Mouse (Mus musculus): ENCODE measurements around the gene Med15. TPM values are rescaled to one million over a fixed set of nuclear protein-coding genes. Genes with fewer than 3 reads are reported as not detected.
"Not testable (repeated sequence)": the region's sequence is repeated elsewhere in the genome, so short reads cannot be mapped to it uniquely, and the experiment has no call there.

Gene Med15
- total RNA-seq (2021), result 10 to 100 TPM; 24.5 to 34.9 TPM
- long read RNA-seq, experiment 1, transcript Med15-201 (18 exons, 3,410 nt), result major isoform, 9 of 27 reads
- long read RNA-seq, experiment 1, partial matches to known transcripts, result 6 of 27 reads
- long read RNA-seq, experiment 1, other reads (novel, unspliced or antisense), result 8 of 27 reads
- long read RNA-seq, experiment 2, partial matches to known transcripts, result 3 of 14 reads
- long read RNA-seq, experiment 2, other reads (novel, unspliced or antisense), result 6 of 14 reads

DNA sequence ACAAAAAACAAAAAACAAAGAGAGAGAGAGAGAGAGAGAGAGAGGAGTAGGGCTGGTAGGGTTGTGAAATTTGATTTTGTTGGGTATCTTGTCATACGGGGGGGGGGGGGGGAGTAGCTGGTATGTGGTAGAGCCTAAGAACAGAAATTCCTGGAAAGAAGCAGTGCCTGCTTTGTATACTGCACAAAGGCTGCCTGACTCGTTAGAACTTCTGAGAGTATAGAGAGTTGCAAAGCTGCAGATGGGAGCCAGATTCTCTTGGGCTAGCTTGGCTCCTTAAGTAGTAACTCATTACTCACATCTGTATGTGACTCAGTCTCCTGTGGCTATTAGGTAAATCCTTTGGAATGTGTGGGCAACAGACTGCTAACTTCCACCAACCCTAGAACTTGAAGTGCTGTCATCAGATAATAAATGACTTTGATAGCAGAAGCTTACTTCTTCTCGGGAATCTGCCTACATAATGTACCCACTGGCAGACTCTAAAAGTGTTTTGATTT, at the start of gene Med15:
Gene Med15 (minus strand): TSS at position 51 of the 500 bp plus-strand sequence.
- no peak for DNase-seq

DNA sequence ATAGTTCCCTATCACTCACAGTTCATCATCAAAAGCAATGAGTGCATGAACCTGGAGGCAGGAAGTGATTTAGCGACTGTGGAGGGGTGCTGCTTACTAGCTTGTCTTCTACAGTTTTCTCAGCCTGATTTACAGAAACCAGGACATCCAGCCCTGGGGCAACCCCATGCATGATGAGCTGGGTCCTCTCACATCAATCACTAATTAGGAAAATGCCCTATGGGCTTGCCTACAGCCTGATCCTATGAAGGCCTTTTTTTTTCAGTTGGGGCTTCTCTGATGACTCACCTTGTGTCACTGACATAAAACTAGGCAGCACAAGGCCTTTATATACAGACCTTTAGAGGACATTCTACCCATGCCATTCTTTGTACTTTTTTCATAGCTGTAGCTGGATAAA, 47.0 kb upstream of the Med15 start:
- no peak for DNase-seq

- no peak for DNase-seq
These were observed 45.5 kb upstream of the Med15 start for GRCm38 (mm10) chr16:17778223-17778622.

DNA sequence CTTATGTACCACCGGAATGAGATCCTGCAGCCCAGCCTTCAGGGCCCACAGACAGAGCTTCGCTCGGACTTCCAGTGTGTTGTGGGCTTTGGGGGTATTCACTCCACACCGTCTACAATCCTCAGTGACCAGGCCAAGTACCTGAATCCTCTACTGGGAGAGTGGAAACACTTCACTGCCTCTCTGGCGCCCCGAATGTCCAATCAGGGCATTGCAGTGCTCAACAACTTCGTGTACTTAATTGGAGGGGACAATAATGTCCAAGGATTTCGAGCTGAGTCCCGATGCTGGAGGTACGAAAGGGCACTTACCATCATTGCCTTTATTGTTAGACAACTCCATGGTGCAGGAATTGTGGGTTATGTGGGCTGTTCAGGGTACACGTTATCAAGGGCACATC, 44.1 kb upstream of the Med15 start:
- DNase-seq, result peak; percentile 47

GRCm38 (mm10) chr16:17771117-17771865, 38.6 kb upstream of the Med15 start:
- no peak for DNase-seq

- DNase-seq, result no peak
These were observed 36.1 kb upstream of the Med15 start for GRCm38 (mm10) chr16:17768834-17769233.

GRCm38 (mm10) chr16:17764108-17764511, 31.4 kb upstream of the Med15 start:
- no peak for DNase-seq

- no peak for DNase-seq
These were observed 28.4 kb upstream of the Med15 start for GRCm38 (mm10) chr16:17761074-17761473.

- DNase-seq, result peak; percentile 40
These were observed 28.0 kb upstream of the Med15 start for GRCm38 (mm10) chr16:17760657-17761056.

DNA sequence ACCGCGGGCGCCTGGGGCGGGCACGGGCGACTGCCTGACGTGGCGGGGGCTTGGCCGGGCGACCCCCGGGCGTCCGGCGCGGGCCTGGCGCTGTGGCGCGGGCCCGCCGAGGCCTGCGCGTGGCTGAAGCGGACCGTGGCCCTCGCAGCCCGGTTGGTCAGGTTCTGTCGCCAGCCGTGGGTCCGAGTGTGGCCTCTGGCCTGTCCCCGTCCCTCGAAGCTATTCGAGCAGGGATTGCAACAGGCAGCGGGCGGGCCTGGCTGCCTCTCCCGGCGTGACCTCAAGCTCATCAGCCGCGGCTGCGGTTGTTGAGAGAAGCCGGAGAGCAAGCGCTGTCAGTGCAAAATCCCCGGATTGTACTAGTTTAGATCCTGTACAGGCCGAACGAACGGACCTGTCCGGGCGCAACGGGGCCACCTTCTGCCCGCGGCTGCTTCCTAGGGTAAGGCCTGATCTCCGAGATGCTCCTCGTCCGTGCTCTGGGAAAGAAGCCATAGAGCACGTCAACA, 27.2 kb upstream of the Med15 start:
- peak; percentile 54 for DNase-seq

DNA sequence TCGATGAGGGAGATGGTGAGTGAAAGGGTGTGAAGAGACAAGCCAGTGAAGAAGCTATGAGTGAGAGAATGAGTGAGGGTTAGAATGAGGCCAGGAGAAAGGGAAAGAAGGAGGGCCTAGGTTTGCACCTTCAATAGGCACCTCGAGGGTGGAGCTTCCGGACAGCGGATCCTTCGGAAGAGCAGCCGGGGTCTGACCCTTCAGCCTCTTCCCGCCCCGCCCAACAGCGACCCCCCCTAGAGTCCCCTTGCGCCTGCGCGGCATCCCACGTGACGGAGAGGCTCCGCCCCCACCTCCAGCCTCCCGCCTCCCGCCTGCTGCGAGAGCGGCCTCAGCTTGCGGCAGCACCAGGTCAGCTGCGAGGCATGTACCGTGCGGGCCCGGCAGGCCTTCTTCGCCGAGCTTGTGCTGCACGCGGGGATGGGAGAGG, 26.7 kb upstream of the Med15 start, which contains the start of gene Klhl22:
Gene Klhl22 (plus strand): TSS at position 275 of the 430 bp plus-strand sequence.
- peak; percentile 95 for DNase-seq

DNA sequence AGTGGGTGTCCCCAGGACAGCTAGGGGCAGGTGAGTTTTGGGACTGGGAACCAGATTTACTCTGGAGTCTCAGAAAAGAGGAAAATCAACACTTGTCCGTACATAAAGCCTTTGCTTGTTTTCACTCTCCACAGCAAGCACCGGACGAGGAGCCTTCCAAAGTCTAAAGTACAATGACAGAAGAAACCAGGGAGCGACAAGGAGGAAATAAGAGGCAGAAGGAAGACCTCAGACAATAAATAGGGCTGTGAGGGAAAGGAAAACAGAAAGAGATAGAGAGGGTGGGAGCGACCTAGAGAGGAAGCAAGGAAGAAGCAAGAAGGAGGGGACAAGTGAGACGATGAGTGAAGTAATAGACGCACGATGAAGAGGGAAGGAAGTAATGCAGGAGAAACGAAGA, 26.2 kb upstream of the Med15 start:
- DNase-seq, result no peak

DNA sequence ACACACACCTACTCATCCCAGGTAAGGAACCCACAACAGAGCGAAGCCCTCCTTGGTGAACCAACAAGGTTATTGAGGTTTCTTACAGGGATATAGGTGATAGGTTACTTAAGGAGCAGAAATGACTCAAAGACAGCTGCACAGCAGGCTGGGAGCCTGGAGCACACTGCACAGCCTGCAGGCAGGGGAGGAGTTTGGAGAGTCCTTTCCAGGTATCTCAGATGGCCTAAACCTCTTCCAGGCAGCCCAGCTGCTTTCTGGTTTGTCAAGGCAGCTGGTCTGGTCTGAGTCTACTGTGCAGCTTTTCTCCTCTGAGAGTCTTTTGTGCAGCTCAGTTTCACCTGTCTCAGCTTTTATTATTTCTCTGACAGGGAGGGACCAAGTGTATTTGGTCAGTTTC, 25.1 kb upstream of the Med15 start:
- no peak for DNase-seq

GRCm38 (mm10) chr16:17753686-17754085, 21.0 kb upstream of the Med15 start:
- DNase-seq, result no peak

DNA sequence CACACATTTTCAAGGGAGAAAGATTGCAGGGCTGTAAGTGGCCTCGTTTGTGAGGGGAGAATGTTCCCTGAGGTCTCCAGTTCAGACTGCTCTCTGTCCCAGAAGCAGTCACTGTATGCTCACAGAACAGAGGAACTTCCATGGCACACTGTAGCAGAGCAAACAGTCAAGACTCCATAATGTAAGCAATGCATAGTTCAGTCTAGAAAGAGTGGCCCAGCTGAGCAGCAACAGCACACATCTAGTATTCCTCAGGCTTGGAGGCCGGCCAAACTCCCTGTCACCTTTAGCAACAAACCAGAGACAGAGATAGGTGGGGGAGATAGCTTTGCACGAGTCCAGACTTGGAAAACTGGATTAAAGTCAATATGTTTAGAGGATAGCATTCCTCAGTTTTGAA, 20.3 kb upstream of the Med15 start:
- no peak for DNase-seq

DNA sequence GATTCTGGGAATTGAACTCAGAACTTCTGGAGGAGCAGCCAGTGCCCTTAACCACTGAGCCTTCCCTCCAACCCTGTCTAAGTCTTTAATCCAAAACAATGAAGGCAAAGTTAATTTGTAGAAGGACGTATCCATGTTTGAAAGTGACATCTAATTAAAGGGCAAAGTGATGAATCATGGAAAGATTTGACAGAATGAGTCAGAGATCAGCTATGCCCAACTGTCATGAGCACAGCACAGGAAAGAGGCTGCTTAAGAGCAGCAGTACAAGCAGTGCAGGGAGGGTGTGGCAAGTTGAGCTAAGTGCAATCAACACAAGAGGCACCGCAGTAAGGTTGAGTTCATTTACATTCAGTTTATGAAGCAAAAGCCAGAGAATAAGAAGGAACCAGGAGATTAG, 12.4 kb upstream of the Med15 start:
- DNase-seq, result no peak

DNA sequence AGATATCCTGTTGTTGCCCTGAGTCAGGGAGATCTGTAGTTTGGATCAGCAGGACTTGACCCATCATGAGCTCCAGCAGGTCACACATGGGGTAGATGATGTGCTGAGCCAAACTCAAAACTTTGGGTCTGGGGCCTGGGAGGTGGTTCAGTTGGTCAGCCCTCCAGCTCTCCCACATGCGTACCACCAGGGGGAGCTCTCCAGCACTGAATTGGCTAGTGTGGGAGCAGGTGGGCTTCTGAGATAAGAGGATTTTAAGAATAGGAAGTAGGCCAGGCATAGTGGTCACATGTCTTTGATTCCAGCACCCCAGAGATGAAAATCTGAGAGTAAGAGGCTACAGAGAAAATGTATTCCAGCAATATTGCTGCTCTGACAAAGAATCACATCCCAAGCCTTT, 11.8 kb upstream of the Med15 start:
- peak; percentile 36 for DNase-seq

DNA sequence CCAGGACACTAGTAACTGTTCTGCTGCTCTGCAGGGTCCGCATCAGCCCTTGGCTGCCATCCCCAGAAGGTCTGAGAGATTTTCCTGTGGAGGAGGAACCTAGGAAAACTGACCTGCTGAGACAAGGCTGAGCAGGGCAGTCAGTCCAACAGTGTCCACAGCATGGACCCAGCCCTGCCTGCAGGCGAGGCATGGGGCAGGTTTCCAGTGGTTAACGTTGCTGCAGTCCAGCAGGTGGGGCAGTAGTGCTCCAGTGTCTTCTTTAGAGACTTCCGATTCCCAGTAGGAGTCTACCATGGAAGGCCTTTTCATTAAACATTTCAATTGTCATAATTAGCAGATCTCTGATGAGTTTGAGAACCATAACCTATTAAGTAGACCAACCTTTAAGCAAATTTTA, 10.6 kb upstream of the Med15 start:
- peak; percentile 10 for DNase-seq

GRCm38 (mm10) chr16:17742810-17743209, 10.1 kb upstream of the Med15 start:
- no peak for DNase-seq

GRCm38 (mm10) chr16:17740080-17740479, 7.4 kb upstream of the Med15 start:
- DNase-seq, result no peak

- DNase-seq, result no peak
These were observed 3.5 kb upstream of the Med15 start for GRCm38 (mm10) chr16:17736156-17736555.

GRCm38 (mm10) chr16:17734872-17735271, 2.2 kb upstream of the Med15 start:
- not testable (repeated sequence) for DNase-seq

DNA sequence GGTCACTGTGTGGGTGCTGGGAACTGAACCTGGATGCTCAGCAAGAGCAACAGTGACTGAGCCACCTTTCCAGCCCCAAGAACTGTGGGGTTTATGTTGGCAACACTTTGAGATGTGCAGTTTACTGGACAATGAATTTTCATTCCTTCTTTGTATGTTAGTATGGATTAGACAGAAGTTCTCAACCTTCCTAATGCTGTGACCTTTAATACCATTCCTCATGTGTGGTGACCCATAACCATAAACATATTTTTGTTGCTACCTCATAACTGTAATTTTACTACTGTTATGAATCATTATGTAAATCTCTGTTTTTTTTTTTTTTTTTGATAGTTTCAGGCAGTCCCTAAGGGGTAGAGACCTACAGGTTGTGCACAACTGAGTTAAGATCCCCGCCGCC, 955 bp upstream of the Med15 start:
- DNase-seq, result no peak

All from gastrocnemius, postnatal 10 days (tissue).